Comparison of ENCODE assay signal across 10 mouse cellular contexts in the genomic region with DNA sequence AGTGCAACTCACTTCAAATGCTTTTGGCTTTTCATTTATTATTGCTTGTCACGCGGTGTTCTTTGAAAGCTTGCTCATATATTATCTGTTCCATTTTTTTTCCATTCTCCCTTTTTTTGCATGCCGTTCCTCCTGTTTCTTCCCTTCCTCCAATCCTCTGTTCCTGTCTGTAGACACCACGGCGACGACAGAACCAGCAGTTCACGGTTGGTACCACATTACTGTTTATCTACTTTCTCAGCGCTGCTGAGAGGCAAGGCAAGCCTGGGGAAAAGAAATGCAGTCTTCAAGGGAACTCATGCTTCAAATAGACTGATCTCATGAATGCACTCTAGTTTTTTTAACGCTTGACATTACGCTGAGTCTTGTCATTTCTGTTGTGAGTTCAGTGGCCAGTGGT.
DNase-seq lines count a peak whose midpoint lies in the region; ATAC-seq and TF ChIP-seq lines count a peak whose summit lies in the region.
"Had no signal": no experiment of that assay in that cellular context is flagged by ENCODE, and none has a peak within 500 bp of the region (broad histone marks: within the 10 kb centered on the region; RNA-seq: fewer than 3 reads in every experiment).

No protein-coding gene starts in this region.

- DNase-seq in heart, adult 8-10 months (ENCODE audit: low spot score): no peak
- peak; percentile 47 for DNase-seq in forebrain, postnatal 0 days
- DNase-seq in ovary, adult 18-20 months (ENCODE audit: low spot score): no peak
- no peak for DNase-seq in testis, postnatal 10 days (ENCODE audit: low spot score)
- no peak for DNase-seq in frontal cortex, adult 2 months (ENCODE audit: extremely low spot score in 1 of 2, low spot score in 1 of 2)

- ATAC-seq in heart, embryonic 16.5 days (replicated peaks; ENCODE audit: extremely low read depth, insufficient read depth, low FRiP score): no peak
- no peak for ATAC-seq in embryonic facial prominence, embryonic 12.5 days (ENCODE audit: insufficient number of reproducible peaks, insufficient read depth, low FRiP score, low TSS enrichment)
- peak; percentile 75; the same call in 1 of the 2 replicates for ATAC-seq in forebrain, postnatal 0 days
- no peak for ATAC-seq in midbrain, embryonic 13.5 days
- ATAC-seq: CD4-positive, CD25-positive, alpha-beta regulatory T cell, adult 4 months had no signal

- H3K36me3 ChIP-seq in heart, embryonic 16.5 days (ENCODE audit: control insufficient read depth, insufficient read depth): no peaks in the 10 kb centered on the region
- H3K36me3 ChIP-seq in embryonic facial prominence, embryonic 12.5 days: no peaks in the 10 kb centered on the region
- H3K36me3 ChIP-seq in forebrain, postnatal 0 days (ENCODE audit: insufficient read depth): no peaks in the 10 kb centered on the region
- 0 out of 2 replicates have a peak, but pooled peaks cover 4% of the 10 kb centered on the region for H3K36me3 ChIP-seq in midbrain, embryonic 13.5 days

- peak overlapping the region; percentile 33 for H3K4me3 ChIP-seq in heart, embryonic 16.5 days (ENCODE audit: low read length)
- no peak overlapping the region for H3K4me3 ChIP-seq in embryonic facial prominence, embryonic 12.5 days
- peak overlapping the region; percentile 20; the same call in 1 of the 2 replicates for H3K4me3 ChIP-seq in forebrain, postnatal 0 days (ENCODE audit: low read depth, low read length)
- peak overlapping the region; percentile 24 for H3K4me3 ChIP-seq in midbrain, embryonic 13.5 days (replicated peaks)
- H3K4me3 ChIP-seq: megakaryocyte, embryonic 14.5 days had no signal

- H3K27ac ChIP-seq in heart, embryonic 16.5 days (ENCODE audit: low read length): no peak overlapping the region
- H3K27ac ChIP-seq in embryonic facial prominence, embryonic 12.5 days: no peak overlapping the region
- no peak overlapping the region; the same call in 1 of the 2 replicates for H3K27ac ChIP-seq in forebrain, postnatal 0 days (ENCODE audit: low read depth, low read length)
- H3K27ac ChIP-seq in midbrain, embryonic 13.5 days: peak overlapping the region; percentile 25; the same call in 1 of the 2 replicates

- H3K9me3 ChIP-seq in heart, embryonic 16.5 days (replicated peaks; ENCODE audit: control insufficient read depth, low read length): no peaks in the 10 kb centered on the region
- no peaks in the 10 kb centered on the region for H3K9me3 ChIP-seq in embryonic facial prominence, embryonic 12.5 days
- no peaks in the 10 kb centered on the region for H3K9me3 ChIP-seq in forebrain, postnatal 0 days (ENCODE audit: low read length)
- H3K9me3 ChIP-seq in midbrain, embryonic 13.5 days: no peaks in the 10 kb centered on the region
- H3K9me3 ChIP-seq: megakaryocyte, embryonic 14.5 days had no signal

- peaks cover 11% of the 10 kb centered on the region; the same call in 1 of the 2 replicates for H3K4me1 ChIP-seq in heart, embryonic 16.5 days (ENCODE audit: control insufficient read depth, insufficient read depth, low read length)
- peaks cover 17% of the 10 kb centered on the region for H3K4me1 ChIP-seq in embryonic facial prominence, embryonic 12.5 days
- H3K4me1 ChIP-seq in forebrain, postnatal 0 days (ENCODE audit: insufficient read depth): no peaks in the 10 kb centered on the region
- peaks cover 39% of the 10 kb centered on the region for H3K4me1 ChIP-seq in midbrain, embryonic 13.5 days (replicated peaks)
- H3K4me1 ChIP-seq: megakaryocyte, embryonic 14.5 days had no signal

- peak overlapping the region; percentile 55 for H3K4me2 ChIP-seq in heart, embryonic 16.5 days (ENCODE audit: low read depth, low read length)
- peak overlapping the region; percentile 33 for H3K4me2 ChIP-seq in embryonic facial prominence, embryonic 12.5 days (replicated peaks)
- peak overlapping the region; percentile 47 for H3K4me2 ChIP-seq in forebrain, postnatal 0 days (ENCODE audit: low read depth)
- H3K4me2 ChIP-seq in midbrain, embryonic 13.5 days (replicated peaks): peak overlapping the region; percentile 40

- no peaks in the 10 kb centered on the region; the same call in 1 of the 2 replicates for H3K27me3 ChIP-seq in heart, embryonic 16.5 days (ENCODE audit: control insufficient read depth, insufficient read depth, low read length)
- H3K27me3 ChIP-seq in embryonic facial prominence, embryonic 12.5 days: no peaks in the 10 kb centered on the region
- no peaks in the 10 kb centered on the region for H3K27me3 ChIP-seq in forebrain, postnatal 0 days (ENCODE audit: insufficient read depth, low read length)
- peaks cover 6% of the 10 kb centered on the region; the same call in 1 of the 2 replicates for H3K27me3 ChIP-seq in midbrain, embryonic 13.5 days

- 41% methylated on average over 10 of the region's 10 CpGs for WGBS in heart, embryonic 16.5 days
- 57% methylated on average over 10 of the region's 10 CpGs for WGBS in embryonic facial prominence, embryonic 12.5 days
- 18% methylated on average over 10 of the region's 10 CpGs for WGBS in forebrain, postnatal 0 days
- WGBS in midbrain, embryonic 13.5 days: 24% methylated on average over 10 of the region's 10 CpGs

- no peak for TF ChIP-seq CTCF in forebrain, postnatal 0 days (IDR thresholded peaks at IDR 0.05; ENCODE audit: low read depth)

- no peak overlapping the region for H3K9ac ChIP-seq in heart, embryonic 16.5 days (ENCODE audit: low read length)
- H3K9ac ChIP-seq in embryonic facial prominence, embryonic 12.5 days: no peak overlapping the region
- H3K9ac ChIP-seq in forebrain, postnatal 0 days: no peak overlapping the region
- H3K9ac ChIP-seq in midbrain, embryonic 13.5 days (replicated peaks): peak overlapping the region; percentile 11
